Mouse (Mus musculus) CD4-positive, CD25-positive, alpha-beta regulatory T cell (primary cell): Measurements from ENCODE around the gene Nrg3. TPM values are rescaled to one million over a fixed set of nuclear protein-coding genes. Genes with fewer than 3 reads are reported as not detected.

ENCODE experiments used
- polyA plus RNA-seq: library from polyadenylated mRNA; unstranded; fragments of 100-300 nt; shearing (Covaris generic); gene quantifications from one replicate; pipeline ENCODE4 v1.2.1, GENCODE M21; 2017

Gene Nrg3
- not detected for polyA plus RNA-seq

DNA sequence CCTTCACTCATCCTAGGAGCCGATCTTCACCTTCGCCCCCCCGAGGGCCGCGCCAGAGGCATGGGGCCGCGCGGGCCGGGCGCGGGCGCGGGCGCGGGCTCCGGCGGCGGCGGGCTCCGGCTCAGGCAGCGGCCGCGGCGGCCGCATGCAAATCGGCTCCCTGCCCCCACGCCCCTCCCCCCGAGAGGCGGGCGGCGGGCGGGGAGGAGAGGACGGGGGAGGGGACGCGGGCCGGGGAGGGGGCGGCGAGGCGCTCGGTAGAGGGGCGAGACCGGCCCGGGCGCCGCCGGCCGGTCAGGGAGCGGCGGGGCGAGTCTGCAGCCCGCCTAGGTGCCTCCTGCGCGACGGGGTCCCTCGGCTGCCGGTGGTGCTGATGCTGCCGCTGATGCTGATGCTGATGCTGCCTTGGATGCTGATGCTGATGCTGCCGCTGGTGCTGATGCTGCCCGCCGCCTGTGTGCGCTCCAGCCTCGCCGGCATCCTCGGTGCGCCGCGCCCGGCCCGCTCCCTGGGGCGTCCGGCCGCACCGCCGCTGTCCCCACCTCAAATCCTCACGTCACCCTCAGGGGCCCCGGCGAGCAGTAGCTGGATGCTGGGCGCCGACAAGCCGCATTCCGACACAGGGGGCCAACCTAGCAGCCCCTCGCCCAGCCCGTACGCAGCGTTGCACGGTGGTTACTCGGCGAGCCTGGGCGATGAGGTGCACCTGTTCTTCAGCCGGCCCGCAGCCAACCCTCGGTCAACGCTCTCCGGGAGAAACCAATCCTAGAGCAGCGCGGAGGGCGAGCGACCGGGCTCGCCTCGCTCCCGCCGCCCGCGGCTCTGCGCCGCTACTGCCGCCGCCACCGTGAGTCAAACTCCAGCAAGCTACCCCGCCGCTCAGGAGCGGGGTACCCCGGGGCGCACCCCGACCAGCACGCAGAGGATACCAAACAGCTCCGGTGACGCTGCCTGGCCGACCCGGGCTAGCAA lies at the start of gene Nrg3:
Gene Nrg3 (minus strand): TSS at position 299 of the 972 bp plus-strand sequence.

